Comparison of ENCODE assay signal across 14 mouse cellular contexts in genomic region chr11:68987365-68987882, GRCm38 (mm10). TPM values are rescaled to one million over a fixed set of nuclear protein-coding genes. Genes with fewer than 3 reads are reported as not detected.
"Had no signal": no experiment of that assay in that cellular context is flagged by ENCODE, and none has a peak within 500 bp of the region (broad histone marks: within the 10 kb centered on the region; RNA-seq: fewer than 3 reads in every experiment).

No protein-coding gene starts in this region.

- DNase-seq: kidney, adult 8-10 months; kidney, postnatal 25 days; liver; liver, embryonic 13.5 days; liver, postnatal 0 days; lung, postnatal 14 days; thymus, postnatal 4 days had no signal

- ATAC-seq: liver, postnatal 0 days had no signal

- H3K9me3 ChIP-seq: limb, embryonic 12.5 days; liver, embryonic 13.5 days; lung, embryonic 15.5 days; megakaryocyte, embryonic 14.5 days; midbrain, embryonic 12.5 days had no signal

- H3K4me2 ChIP-seq: limb, embryonic 12.5 days; liver, embryonic 13.5 days; lung, embryonic 15.5 days; midbrain, embryonic 12.5 days had no signal

- H3K4me3 ChIP-seq: left cerebral cortex, adult 2 months; limb, embryonic 12.5 days; liver, embryonic 13.5 days; lung, embryonic 15.5 days; megakaryocyte, embryonic 14.5 days; midbrain, embryonic 12.5 days had no signal

- H3K27ac ChIP-seq: left cerebral cortex, adult 2 months; limb, embryonic 12.5 days; liver, embryonic 13.5 days; lung, embryonic 15.5 days; macrophage; midbrain, embryonic 12.5 days; stomach, postnatal 0 days had no signal

- H3K4me1 ChIP-seq: limb, embryonic 12.5 days; liver, embryonic 13.5 days; midbrain, embryonic 12.5 days had no signal

- H3K27me3 ChIP-seq: limb, embryonic 12.5 days; liver, embryonic 13.5 days; lung, embryonic 15.5 days; megakaryocyte, embryonic 14.5 days; midbrain, embryonic 12.5 days had no signal

- H3K9ac ChIP-seq: limb, embryonic 12.5 days; liver, embryonic 13.5 days; liver, postnatal 0 days; lung, embryonic 15.5 days; midbrain, embryonic 12.5 days had no signal

RNA-seq across cellular contexts. Expression of gene Arhgef15, which starts 30.1 kb away (rescaled TPM):
- polyA plus RNA-seq: macrophage had no signal
